Mouse (Mus musculus) c-Kit-positive CD71-positive TER-119-positive erythroid progenitor cells, embryonic 14.5 days (primary cell): ENCODE results near the gene Fstl1.
A peak's percentile ranks its signal among the peaks of the same experiment; 100 is the strongest.

ENCODE experiments used
- DNase-seq: peaks from one replicate; pipeline ENCODE4 v3.0.0-alpha.2; 2013; ENCODE audit warnings: low spot score

The Fstl1 gene

DNA sequence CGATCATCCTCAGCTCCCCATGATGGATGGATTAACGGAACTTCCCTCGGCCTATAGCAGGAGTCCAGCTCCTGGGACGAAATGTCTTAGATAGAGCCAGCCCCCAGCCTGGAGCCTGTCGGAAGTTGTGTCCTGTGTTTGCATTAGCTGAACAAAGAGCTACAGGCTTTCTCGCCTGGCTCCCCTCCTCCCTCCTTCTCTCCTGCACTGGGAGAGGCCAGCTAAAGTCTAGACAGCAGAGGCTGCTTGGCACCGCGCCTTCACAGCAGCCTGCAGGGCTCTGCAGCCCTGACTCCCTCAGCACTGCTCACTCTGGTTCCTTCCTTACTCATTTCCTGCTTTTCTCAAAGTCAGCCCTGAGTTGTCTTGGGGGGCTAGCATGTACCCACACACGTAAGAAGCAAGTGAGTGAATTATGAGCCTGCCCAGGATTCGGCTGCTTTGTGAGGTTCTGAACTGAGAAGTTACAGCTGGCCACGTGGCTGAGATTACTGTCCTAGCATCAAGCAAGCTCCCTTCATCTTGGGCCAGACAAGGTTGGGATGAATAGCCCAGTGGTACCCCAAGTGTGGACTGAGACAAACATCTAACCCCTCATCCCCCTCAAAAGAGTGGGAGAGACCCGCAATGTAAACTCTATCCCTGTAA, 11.8 kb downstream of the Fstl1 start:
- no peak for DNase-seq

DNA sequence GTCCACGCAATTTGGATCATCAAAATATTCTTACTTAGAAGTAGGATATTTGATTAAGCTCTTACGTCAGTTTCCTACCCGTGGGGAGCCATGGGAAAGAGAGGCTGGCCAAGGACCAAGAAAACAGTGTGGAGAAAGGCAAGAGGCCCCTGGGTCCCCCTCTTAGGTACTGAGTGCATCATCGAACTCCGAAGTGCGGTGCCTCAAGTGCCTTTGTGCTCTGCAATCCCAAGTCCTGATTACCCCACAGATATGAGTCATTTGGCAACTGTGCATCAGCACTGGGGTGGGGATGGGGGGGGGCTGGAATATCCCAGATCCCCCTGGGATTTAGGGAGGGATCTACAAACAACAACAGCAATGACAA, 12.3 kb downstream of the Fstl1 start:
- DNase-seq: no peak

DNA sequence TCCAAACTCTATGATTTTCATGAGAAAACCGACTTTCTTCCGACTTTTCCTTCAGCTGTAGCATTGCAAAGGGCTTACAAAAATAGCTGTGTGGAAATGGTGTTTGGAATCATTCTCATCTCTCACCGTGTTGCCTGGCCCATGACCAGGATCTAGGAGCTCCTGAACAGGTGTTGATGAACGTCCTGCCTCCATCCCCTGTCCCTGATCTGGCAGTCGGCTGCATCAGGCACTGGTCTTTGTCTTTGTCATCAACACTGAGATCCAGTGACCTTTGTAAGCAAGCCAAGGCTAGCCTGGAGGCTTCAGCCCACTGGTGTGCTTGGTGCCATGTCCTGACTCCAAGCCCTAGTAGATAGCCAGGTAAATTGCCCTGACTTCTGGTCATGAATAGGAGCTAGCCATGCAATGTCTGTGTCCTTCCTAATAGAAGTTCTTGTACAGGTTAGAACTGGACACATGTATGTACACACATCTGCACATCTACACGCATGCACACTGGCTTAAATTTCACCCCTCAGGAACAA, 12.8 kb downstream of the Fstl1 start:
- DNase-seq: no peak

DNA sequence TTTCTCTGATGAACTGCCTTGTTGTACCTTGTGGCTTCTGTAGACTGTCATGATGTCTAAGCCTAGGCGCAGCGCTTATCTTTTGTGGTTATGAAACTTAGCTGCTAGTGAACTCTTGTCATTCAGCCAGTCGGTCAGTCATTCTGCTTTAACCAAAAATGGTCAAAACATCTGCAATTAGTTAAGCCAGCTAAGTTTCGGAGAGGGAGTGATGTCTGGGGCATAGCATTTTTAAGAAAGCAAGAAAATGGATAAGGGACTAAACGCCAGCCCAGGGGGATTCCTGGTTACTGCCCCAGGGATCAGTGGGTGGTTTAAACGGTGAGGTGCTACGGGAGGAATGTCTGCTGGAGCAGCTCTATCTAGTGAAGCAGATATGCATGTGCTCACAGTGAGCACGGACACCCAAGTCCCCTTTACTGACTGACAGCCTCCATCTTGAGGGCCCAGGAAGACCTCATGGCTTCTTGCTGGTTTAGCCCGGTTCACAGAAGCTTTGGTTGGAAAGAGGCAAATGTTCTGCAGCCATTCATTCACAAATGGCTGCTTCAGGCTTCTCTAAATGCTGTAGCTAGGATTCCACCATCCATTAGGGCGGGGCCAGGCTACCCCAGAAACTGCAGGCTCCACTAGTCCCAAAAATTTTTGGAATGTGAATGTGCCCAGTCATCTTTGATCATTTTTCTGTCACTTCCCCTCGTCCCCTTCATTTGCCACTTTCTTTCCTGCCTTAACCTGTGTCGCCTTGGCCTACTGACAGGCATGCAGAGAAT, 13.5 kb downstream of the Fstl1 start:
- DNase-seq: no peak

DNA sequence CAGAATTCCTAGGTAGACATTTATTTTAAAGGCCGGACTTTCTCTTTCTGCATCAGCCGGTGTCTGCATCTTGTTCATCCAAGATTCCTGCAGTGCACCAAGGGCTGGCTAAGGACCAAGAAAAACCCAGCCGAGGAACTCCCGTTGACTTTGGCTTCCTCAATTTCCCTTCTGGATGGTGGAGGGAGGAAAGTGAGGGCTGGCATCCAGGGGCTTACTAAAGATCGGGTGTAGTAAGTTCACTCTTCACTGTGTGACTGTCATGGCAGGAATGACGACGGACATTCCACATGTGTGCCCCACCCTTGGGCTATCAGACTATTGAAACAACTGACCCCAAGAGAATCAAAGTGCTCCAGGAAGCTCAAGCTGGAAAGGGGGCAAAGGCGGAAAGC, 14.1 kb downstream of the Fstl1 start:
- no peak for DNase-seq

DNA sequence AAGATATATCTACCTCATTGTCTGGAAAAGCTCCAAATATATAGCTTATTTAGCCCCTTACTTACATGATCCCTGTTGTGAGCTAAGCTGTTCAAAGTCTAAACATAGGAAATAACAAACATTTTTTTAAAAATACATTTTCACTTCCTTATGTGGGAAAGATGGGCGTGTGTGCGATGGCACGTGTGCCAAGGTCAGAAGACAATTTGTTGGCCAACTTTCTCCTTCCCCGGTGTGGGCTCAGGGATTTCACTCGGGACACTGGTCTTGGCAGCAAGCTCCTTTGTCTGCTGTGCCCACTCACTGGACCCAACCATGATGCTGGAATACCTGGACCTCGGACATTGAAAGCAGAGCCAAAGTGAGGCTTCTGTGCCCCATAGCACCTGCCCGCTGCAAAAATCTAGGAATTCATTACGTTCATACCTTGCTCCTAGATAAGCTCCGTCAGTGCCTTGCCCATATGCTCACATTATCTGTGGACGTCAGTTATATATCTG, 19.0 kb downstream of the Fstl1 start:
- DNase-seq: no peak

DNA sequence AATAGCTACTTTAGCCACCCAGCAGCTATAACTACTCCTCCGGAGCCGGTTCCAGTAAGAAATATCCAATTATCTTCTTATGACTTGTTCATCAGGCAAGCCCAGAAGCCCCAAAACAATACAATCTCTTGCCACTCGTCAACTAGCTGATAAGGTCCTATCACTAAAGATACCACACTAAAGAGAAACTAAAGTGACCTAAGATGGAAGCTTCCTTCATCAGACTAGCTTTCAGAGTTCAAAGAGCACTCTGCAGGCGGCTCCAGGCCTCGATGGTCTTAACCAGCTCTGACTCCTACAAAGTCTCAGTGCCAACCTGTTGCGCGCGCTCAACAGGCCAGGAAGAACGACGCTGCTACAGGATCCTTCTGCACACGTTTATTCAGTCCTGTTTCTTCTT, 19.6 kb downstream of the Fstl1 start:
- no peak for DNase-seq

DNA sequence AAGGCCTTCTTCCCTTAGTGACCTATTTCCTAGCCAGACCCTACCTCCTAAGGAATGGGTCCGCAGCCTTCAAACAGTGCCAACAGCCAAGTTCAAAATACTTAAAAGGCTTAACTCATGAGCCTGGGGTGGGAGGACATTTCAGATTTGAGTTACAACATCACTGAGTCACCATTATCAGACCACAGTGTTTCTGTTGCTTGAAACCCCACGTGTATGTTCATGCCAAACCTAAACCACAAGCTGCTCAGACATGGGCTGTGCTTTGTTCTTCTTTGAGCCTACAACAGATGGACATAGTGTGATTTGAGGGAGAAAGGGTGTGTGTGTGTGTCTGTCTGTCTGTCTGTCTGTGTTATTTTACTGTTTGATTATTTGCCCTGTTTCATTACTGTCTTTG, 24.4 kb downstream of the Fstl1 start:
- DNase-seq: no peak

DNA sequence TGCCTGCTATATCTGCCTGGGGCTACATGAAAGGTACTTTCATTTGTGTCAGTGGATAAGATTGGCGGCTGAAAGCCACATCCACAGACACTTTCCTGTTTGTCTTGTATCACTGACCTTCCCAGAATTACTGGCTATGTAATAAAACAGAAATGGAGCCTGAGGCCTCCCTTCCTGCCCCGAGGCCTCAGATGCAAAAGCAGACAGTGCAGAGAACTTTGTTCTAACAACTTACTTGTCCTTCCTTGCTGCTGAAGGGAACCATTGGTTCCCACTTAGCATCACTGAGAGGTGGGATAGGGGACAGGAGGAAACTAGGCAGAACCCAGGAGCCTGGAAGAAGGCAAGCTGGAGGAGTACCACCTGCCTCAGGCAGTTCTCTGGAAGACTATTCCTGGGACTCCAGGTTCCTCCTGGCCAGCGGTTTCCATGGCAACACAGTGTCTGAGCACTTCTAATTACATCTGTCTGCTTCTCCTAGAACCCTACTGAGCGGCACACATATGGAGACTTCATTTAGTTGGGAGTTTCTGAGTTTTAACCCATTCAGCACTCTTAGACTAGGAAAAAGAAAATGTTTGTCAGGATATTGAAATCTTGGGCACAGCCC, 26.1 kb downstream of the Fstl1 start:
- no peak for DNase-seq

DNA sequence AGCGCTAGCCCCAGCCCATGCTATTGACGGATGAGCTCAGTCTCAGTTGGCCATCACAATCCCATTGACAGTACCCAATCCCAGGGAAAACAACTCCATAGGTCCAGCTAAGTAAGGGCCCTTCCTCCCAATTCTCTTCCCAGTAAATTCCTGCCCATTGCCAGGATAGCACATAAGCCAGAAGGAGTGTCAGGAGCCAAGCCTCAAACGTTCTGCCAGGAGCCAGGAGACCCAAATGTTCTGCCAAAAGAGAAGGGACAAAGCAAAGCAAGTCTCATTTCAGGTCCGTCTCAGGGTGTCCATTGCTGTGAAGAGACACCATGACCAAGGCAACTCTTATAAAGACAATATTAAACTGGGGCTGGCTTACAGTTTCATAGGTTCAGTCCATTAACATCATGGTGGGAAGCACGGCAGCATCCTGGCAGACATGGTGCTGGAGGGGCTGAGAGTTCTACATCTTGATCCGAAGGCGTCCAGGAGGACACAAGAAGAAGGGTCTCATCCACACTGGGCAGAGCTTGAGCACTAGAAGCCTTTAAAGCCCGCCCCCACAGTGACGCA, 26.8 kb downstream of the Fstl1 start:
- no peak for DNase-seq

DNA sequence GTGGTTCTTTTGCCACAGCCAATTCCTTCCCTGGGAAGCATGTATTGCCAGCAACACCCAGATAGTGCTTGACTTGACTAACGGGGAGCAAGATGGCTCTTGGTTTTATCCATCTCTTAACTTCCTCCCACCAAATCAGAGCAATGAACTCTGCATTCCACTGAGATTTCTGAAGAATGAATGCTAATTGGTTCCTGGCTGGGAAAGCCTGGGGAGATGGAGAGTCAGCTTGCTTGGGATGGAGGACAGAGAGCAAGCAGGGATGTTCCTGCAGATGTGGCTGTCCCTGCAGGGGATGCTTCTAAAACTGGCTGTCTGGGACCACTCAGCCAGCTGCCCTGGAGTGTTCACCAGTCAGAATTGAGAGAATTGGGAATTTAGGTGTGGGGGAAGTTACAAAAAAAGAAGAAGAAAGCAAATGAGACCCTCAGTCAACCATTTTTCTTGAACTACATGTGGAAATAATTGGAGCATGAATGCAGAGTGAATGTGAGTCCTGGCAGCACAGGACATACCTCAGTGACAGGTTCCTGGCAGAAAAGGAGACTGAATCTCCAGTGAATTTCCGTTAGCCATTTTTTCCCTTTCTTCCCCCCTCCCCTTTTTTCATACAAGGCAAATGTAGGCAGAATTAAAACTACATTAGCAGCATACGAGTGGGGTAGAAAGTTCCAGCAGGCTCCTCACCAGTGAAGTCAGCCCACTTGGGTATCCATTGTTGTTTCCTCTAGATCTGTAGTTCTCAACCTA, 29.2 kb downstream of the Fstl1 start:
- no peak for DNase-seq

DNA sequence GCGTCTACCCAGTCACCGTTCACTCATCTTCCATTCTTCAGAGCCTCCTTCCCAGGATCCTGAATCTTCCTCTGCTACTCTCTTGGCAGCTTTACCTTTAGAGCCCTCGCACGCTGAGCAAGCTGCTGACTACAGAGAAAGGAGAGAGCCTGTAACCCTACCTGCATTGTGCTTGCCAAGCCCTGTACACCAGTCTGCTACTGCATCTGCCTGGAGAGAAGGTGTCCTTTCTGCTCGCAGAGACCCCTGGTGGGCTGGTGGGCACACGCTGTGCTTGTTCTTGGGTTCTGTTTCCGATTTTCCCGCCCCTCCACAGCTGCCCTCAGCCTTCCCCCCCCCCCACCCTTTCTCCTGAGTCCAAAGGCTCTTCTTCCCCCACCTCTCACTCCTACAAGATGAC, 30.6 kb downstream of the Fstl1 start:
- no peak for DNase-seq

DNA sequence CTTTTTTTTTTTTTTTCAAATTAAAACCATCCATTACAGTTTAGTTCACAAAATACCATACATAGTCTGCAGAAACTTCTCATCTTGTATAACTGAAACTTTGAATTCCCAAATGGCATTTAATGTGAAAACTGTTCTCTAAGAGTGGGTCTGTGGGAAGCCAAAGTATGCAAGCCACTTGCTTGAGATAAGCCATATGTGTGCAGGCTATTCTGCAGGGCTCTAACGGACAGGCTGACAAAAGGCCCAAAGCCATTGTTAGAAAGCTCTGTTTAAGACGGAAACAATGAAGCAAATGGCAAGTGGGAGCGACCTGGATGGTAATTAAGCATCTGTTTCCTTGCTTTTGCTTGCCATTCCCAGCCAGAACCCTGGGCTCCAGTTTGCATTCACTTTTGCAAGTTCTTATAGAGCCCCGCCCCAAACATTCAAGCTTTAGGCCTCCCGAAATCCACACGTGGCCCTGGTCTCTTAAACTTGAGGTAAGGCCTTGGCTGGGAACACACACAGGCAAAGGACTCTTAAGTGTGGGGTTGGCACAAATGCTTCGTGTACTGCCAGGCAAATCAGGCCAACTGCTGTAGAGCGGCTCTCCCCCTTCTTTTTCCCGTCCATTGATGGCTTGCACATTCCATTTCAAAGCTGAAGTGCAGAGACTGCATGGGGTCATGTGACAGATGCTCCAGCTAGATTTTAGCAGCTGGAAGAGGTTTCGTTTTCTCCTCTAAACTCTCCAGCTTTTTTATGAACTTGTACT, 32.4 kb downstream of the Fstl1 start:
- no peak for DNase-seq

DNA sequence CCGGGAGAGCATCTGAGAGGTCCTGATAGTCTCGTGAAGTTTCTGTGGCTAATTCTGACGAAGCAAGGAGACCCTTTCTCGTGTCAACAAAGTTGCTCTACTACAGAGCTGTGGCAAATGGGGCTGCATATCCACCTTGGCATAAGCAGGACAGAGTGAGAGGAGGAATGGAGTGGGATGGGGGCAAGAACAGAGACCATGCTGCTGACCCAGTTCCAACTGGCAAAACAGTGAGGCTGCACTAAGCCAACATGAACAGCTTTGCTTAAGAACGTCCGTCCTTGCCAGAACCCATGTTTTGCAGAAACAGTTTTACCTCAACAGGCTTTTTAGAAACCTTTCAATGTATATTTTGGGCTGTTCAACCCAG, 32.9 kb downstream of the Fstl1 start:
- DNase-seq: no peak

DNA sequence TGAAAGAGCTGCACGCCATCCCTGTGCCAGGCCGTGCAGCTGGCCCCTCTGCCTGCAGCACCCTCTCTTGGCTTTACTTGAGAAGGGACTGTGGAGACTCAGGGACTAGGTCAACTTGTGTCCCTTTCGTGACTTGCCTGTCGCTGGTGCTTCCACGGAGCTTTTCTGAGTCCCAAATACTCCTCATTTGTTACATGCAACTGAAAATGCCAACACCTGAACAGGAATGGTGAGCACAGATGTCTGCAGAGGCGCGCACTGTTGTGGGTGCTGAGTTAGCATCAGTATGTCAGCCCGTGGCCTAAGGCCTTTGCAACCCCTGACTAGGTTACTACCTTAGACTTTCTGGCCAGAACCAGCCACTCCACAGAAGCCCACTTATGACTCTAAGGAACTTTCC, 35.2 kb downstream of the Fstl1 start:
- no peak for DNase-seq

DNA sequence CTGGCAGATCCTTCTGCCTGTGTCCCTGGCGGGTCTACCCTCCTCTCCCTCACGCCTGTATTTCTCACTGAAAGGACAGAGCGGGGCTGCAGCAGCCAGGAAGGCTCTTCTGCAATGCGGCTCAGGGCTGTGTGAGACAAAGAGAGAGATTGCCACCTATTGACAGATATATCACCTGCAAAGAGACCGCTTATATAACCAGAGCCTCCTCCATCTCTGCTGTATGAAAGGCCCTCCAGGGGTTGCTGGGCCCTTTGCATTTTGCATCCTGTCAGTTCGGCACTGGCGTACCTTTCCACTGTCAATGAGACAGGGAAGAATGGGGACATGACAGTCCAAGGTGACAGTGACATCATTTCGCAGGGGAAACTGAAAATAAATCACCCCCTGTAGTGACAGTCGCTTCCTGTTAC, 35.8 kb downstream of the Fstl1 start:
- DNase-seq: no peak

DNA sequence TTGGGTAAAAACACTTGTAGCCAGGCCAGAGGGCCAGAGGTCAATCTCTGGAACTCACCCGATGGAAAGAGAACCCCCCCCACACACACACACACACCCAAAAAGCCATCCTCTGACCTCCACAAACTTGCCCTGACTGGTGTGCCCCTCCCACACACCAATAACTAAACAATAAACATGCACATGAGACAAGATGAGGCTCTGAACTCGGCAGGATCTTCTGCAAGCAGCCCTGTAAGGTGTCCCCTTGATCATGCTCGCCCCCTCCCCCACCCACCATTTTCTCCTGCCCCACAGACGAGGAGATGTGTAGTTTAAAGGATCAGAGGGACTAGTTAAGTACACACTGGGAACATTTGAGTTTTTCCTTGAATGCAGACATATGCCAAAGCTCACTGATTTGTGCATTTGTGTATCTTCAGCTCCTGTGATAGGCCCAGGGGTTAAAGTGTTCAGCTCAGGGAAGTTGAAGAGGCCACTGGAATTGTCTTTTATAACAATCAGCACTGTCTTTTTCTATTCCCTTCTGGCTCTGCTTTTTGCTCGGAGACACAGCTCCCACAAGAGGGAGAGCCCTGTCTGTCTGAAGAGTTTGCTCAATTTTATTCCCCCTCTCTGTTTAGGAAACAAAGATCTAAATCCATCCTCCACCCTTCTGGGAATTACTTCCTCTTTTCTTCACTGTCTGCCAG, 37.2 kb downstream of the Fstl1 start:
- DNase-seq: no peak

DNA sequence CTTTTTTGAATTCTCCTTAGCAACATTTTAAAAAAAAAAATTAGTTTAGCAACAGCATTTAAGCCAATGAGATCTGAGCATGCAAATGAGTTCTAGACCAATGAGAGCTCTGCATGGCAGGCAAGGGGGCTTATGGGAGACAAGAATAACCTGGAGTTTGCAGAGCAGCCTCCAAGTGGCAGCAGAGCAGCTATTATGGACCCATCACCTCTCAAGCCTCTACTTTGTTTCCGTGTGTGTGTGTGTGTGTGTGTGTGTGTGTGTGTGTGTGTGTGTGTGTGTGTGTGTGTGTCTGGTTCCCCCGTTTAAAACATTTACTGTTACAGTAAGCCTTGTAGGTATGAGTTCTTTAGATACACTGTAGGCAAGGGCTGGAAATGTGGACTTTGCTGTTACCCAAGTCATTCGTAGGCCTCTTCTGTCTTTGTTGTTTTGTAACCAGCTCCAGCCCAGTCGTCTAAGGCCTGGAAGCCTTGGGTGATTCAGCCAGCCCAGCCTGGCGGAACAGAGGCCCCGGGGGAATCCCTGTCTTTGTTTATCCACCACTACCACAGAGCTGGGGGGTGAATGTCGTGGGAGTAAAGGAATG, 37.8 kb downstream of the Fstl1 start:
- peak; percentile 53 for DNase-seq

DNA sequence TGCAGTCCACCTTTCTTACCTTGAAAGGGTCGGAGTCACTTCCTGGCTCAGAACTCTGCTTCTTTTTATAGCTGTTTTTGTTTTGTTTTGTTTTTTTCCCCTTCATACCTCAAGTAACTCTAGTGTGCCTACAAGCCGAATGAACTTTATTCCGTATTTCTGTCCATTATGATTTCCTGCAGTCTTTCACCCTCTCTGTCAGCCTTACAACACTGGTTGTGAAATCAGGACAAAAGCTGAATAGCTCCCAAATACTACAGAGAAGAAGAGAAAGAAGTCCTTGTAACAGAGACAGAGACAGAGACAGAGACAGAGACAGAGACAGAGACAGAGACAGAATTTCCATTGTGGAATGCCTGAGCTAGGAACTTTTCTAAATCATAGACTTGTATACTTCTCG, 41.3 kb downstream of the Fstl1 start:
- no peak for DNase-seq

DNA sequence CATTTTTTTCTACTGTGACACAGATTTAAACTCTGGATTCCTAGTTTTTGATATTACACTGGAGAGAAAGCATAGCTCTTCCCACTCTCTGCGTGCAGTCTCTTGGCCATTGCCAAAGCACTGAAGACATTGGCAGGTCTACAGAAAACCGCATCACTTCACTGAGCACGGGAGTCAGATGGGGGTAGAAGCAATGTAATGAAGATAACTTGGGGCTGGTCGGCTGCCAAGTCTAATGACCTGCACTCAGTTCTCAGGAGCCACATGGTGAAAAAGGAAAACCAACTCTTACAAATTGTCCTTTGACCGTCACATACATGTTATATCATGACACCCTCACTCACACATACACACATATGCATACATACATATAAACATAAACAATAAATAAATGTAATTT, 47.3 kb downstream of the Fstl1 start:
- no peak for DNase-seq
